8 mouse cellular contexts compared by ENCODE assay signal in genomic region chr19:24030871-24031556, GRCm38 (mm10). TPM values are rescaled to one million over a fixed set of nuclear protein-coding genes. Genes with fewer than 3 reads are reported as not detected.
A peak's percentile ranks its signal among the peaks of the same experiment; 100 is the strongest.
DNase-seq lines count a peak whose midpoint lies in the region; ATAC-seq lines count a peak whose summit lies in the region.

Gene Fam189a2 (minus strand): TSS chr19:24031019.

- H3K9ac ChIP-seq in hindbrain, embryonic 12.5 days = peak within 1 kb of the TSS; percentile 86
- H3K9ac ChIP-seq in midbrain, embryonic 15.5 days = peak within 1 kb of the TSS; percentile 70

- intact Hi-C loops in left cerebral cortex, postnatal 36 days (cut with DNase I) = no loop called here

- H3K9me3 ChIP-seq in erythroblast, embryonic 14.5 days (ENCODE audit: control insufficient read depth, low read length) = no peaks in the 10 kb centered on the region
- no peaks in the 10 kb centered on the region for H3K9me3 ChIP-seq in hindbrain, embryonic 12.5 days (replicated peaks)
- H3K9me3 ChIP-seq in midbrain, embryonic 15.5 days = no peaks in the 10 kb centered on the region

- no peak for ATAC-seq in erythroblast, adult 5-6 weeks (replicated peaks; ENCODE audit: low FRiP score, poor library complexity, severe bottlenecking)
- ATAC-seq in hindbrain, embryonic 12.5 days (ENCODE audit: low FRiP score) = peak; percentile 86
- peak; percentile 92 for ATAC-seq in midbrain, embryonic 15.5 days (replicated peaks)

- H3K36me3 ChIP-seq in erythroblast, embryonic 14.5 days (ENCODE audit: control insufficient read depth) = no peaks in the 10 kb centered on the region
- H3K36me3 ChIP-seq in hindbrain, embryonic 12.5 days = no peaks in the 10 kb centered on the region
- no peaks in the 10 kb centered on the region for H3K36me3 ChIP-seq in midbrain, embryonic 15.5 days (replicated peaks)

- peak within 1 kb of the TSS; percentile 93 for H3K4me2 ChIP-seq in hindbrain, embryonic 12.5 days (replicated peaks)
- H3K4me2 ChIP-seq in midbrain, embryonic 15.5 days = peak within 1 kb of the TSS; percentile 95

- H3K27me3 ChIP-seq in erythroblast, embryonic 14.5 days (ENCODE audit: control insufficient read depth) = peaks cover 58% of the 10 kb centered on the region
- H3K27me3 ChIP-seq in hindbrain, embryonic 12.5 days = peaks cover 41% of the 10 kb centered on the region
- peaks cover 21% of the 10 kb centered on the region for H3K27me3 ChIP-seq in midbrain, embryonic 15.5 days (replicated peaks)

- peak within 1 kb of the TSS; percentile 32 for H3K4me3 ChIP-seq in erythroblast, embryonic 14.5 days (replicated peaks)
- H3K4me3 ChIP-seq in hindbrain, embryonic 12.5 days = peak within 1 kb of the TSS; percentile 70
- H3K4me3 ChIP-seq in midbrain, embryonic 15.5 days = peak within 1 kb of the TSS; percentile 71

- WGBS in hindbrain, embryonic 12.5 days = under 1% methylated on average over 36 of the region's 65 CpGs
- WGBS in midbrain, embryonic 15.5 days = 0% methylated on average over 33 of the region's 65 CpGs

- H3K4me1 ChIP-seq in erythroblast, embryonic 14.5 days (ENCODE audit: control insufficient read depth) = no peaks in the 10 kb centered on the region
- H3K4me1 ChIP-seq in hindbrain, embryonic 12.5 days = peaks cover 13% of the 10 kb centered on the region
- peaks cover 16% of the 10 kb centered on the region for H3K4me1 ChIP-seq in midbrain, embryonic 15.5 days

- no peak within 1 kb of the TSS for H3K27ac ChIP-seq in hindbrain, embryonic 12.5 days
- H3K27ac ChIP-seq in midbrain, embryonic 15.5 days = peak within 1 kb of the TSS; percentile 71; the same call in 1 of the 2 replicates

- DNase-seq in cerebellum, adult 11-12 months = peak; percentile 14
- peak; percentile 32 for DNase-seq in gastrocnemius, adult 18-20 months (ENCODE audit: low spot score)
- peak; percentile 44 to 53 for DNase-seq in left cerebral cortex, postnatal 36 days (ENCODE audit: low spot score in 2 of 2)
- no peak for DNase-seq in c-Kit-positive CD71-positive TER-119-positive erythroid progenitor cells, embryonic 14.5 days (ENCODE audit: low spot score)

RNA-seq across cellular contexts. Expression of gene Fam189a2, which starts in this region (rescaled TPM):
- not detected in 2 replicates for polyA plus RNA-seq in erythroblast, embryonic 14.5 days (2012)
- not detected in 2 replicates for total RNA-seq in erythroblast, adult 5-6 weeks (2015; ENCODE audit: low replicate concordance)
- not detected in 2 replicates for total RNA-seq in erythroblast, adult 5-6 weeks (2017; ENCODE audit: low replicate concordance)
- total RNA-seq in gastrocnemius, adult 18-20 months (2021) = 10 to 100 TPM; 23.9 to 33.6 TPM
- 0.57 and 0.88 TPM in 2 replicates for polyA plus RNA-seq in hindbrain, embryonic 12.5 days (2016; fragmentation: Nextera tagmentation; extraction: Ambion mirVana)
- total RNA-seq in left cerebral cortex, postnatal 36 days (2021) = 10 to 100 TPM; 10.4 to 10.5 TPM
- 1.8 and 2.3 TPM in 2 replicates for polyA plus RNA-seq in midbrain, embryonic 15.5 days (2015; fragmentation: Nextera tagmentation; extraction: Ambion mirVana)

Comparison
In these comparisons a context has a peak if more than half of its experiments do, and no peak if none do; other contexts are left out.
1. RNA of gene Fam189a2 (total RNA-seq): 23.9 to 33.6 TPM in gastrocnemius, adult 18-20 months and 10.4 to 10.5 TPM in left cerebral cortex, postnatal 36 days; not detected in erythroblast, adult 5-6 weeks; every median in the first group is over 10 times any median in the second.
2. Peak in ATAC-seq, H3K4me3 ChIP-seq, H3K9ac ChIP-seq and H3K4me2 ChIP-seq in hindbrain, embryonic 12.5 days; RNA of the gene not detected or under 1 TPM.
3. Peak in every context shown above with its lines, with median percentiles within 50 percentile points of each other: H3K4me3 ChIP-seq.